Mouse (Mus musculus) forebrain, embryonic 11.5 days (tissue): Measurements from ENCODE around the gene Kiss1. TPM values are rescaled to one million over a fixed set of nuclear protein-coding genes. Genes with fewer than 3 reads are reported as not detected.
A peak's percentile ranks its signal among the peaks of the same experiment; 100 is the strongest.

Experiments used
- ATAC-seq: fragments of 200-750 bp; cut with Nextera tagmentation; replicated peaks from 2 replicates; pipeline ENCODE4 v1.8.0; 2017; ENCODE audit warnings: moderate TSS enrichment; ENCODE audit not compliant: low FRiP score
- DNase-seq: peaks from one replicate; pipeline ENCODE4 v3.0.0-alpha.2; 2017; ENCODE audit warnings: low spot score
- H3K27ac ChIP-seq: fragments of 300-500 bp; sonication (generic); 2 replicates; pipeline ENCODE4 v1.5.1; 2014; ENCODE audit warnings: low read depth, low read length
- H3K27me3 ChIP-seq: fragments of 300-500 bp; sonication (generic); 2 replicates; pipeline ENCODE4 v1.6.1; 2014; ENCODE audit warnings: mild to moderate bottlenecking, low read length, mixed read lengths; ENCODE audit not compliant: control insufficient read depth, insufficient read depth
- H3K36me3 ChIP-seq: fragments of 300-500 bp; sonication (generic); 2 replicates; pipeline ENCODE4 v1.6.1; 2014; ENCODE audit warnings: mild to moderate bottlenecking, low read length, moderate library complexity, mixed read lengths; ENCODE audit not compliant: control insufficient read depth, insufficient read depth
- H3K4me1 ChIP-seq: fragments of 300-500 bp; sonication (generic); replicated peaks from 2 replicates; pipeline ENCODE4 v1.6.1; 2014; ENCODE audit warnings: low read length, mixed read lengths; ENCODE audit not compliant: control insufficient read depth, insufficient read depth
- H3K4me2 ChIP-seq: fragments of 300-500 bp; sonication (generic); 2 replicates; pipeline ENCODE4 v1.6.1; 2014; ENCODE audit warnings: low read depth, mild to moderate bottlenecking, low read length, moderate library complexity, mixed read lengths; ENCODE audit not compliant: severe bottlenecking
- H3K4me3 ChIP-seq: fragments of 300-500 bp; sonication (generic); 2 replicates; pipeline ENCODE4 v1.5.1; 2014; ENCODE audit warnings: low read depth, low read length
- H3K9ac ChIP-seq: fragments of 300-500 bp; sonication (generic); 2 replicates; pipeline ENCODE4 v1.6.1; 2014; ENCODE audit warnings: low read length
- H3K9me3 ChIP-seq: fragments of 300-500 bp; sonication (generic); 2 replicates; pipeline ENCODE4 v1.6.1; 2016; ENCODE audit warnings: low read length, mixed read lengths; ENCODE audit not compliant: control insufficient read depth
- WGBS: fragments of 180-500 bp; shearing (Covaris S2); extraction: QIAGEN DNeasy Blood & Tissue Kit; methylation state at CpG from one replicate; pipeline ENCODE4 v1.1.7; 2014; 5-methylcytosine and 5-hydroxymethylcytosine counted together
- polyA plus RNA-seq: library from polyadenylated mRNA; unstranded; fragments of >200 nt; fragmentation: Nextera tagmentation; extraction: Ambion mirVana; gene quantifications from 2 replicates; pipeline ENCODE4 v1.2.1, GENCODE M21; 2014

Kiss1 gene
- polyA plus RNA-seq, 1 experiment from 2014 or later: 0.43 TPM

DNA sequence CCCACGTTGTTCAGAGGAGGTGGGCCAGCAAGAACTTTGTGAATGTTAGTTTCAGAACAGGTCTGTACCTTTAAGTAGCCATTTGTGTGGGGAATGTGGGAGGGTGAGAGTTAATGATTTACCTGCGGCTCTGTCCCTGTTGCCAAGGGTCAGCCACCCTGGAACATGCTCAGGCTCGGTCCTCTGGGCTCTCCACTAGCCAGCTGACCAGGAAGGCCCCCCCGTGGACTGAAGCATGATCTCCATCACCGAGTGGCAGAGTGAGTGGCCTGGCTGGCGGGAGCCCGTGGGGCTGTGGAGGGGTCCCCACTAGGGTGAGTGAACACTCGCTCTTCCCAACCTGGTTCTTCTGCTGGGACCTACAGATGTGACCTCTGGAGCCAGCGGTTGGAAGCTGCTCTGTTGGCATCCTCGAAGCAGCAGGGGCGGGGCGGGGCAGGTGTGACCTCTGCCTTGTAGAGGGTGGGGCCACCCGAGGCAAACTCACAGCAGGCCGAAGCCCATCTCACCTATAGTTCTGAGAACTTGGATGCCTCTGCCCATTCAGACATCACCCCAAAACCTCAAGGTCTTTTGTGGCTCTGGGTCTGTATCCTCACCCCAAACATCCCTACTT lies 11.9 kb upstream of the Kiss1 start, which contains the start of gene Golt1a:
Golt1a (plus strand) TSS at position 149 of the 616 bp plus-strand sequence.
- Histone ChIP-seq H3K9me3 (no peaks in the 10 kb centered on the region), H3K9ac (no peak within 1 kb of the TSS), H3K27me3 (no peaks in the 10 kb centered on the region), H3K27ac (no peak within 1 kb of the TSS), H3K4me2 (no peak within 1 kb of the TSS), H3K4me1 (peaks cover 1% of the 10 kb centered on the region; the same call in 1 of the 2 replicates), H3K36me3 (no peaks in the 10 kb centered on the region), H3K4me3 (no peak within 1 kb of the TSS)
- no peak for ATAC-seq
- no peak for DNase-seq
- whole genome bisulfite sequencing: 73% methylated on average over 14 of the region's 14 CpGs

DNA sequence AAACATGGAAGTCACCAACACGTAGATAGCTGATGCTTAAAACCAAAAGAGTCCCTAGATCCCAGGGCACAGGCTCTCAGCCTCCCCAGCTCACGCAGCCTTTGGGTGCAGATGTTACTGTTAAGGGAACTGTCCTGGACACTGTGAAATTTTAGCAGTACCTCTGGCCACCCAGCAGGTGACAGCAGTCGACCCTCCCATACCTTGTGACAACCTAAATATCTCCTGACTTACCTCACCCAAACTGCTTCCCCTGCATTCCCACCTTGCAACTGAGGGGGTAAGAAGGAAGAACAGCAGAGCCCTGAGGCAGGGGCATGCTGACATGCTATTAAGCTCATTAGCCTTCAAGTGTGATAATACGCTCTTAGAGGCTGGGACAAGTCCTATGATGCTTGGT lies 10.4 kb upstream of the Kiss1 start:
- H3K4me3 ChIP-seq: no peak overlapping the region
- no peaks in the 10 kb centered on the region for H3K36me3 ChIP-seq
- no peaks in the 10 kb centered on the region for H3K27me3 ChIP-seq
- no peak overlapping the region for H3K9ac ChIP-seq
- no peak overlapping the region for H3K27ac ChIP-seq
- H3K4me2 ChIP-seq: no peak overlapping the region
- WGBS: 58% methylated on average over 4 of the region's 4 CpGs
- H3K4me1 ChIP-seq: peaks cover 1% of the 10 kb centered on the region; the same call in 1 of the 2 replicates
- no peak for ATAC-seq
- H3K9me3 ChIP-seq: no peaks in the 10 kb centered on the region
- no peak for DNase-seq

GRCm38 (mm10) chr1:133311946-133312345 lies 9.7 kb upstream of the Kiss1 start:
- Histone ChIP-seq H3K36me3 (no peaks in the 10 kb centered on the region), H3K4me3 (no peak overlapping the region), H3K27me3 (no peaks in the 10 kb centered on the region), H3K4me2 (no peak overlapping the region), H3K27ac (no peak overlapping the region), H3K9ac (no peak overlapping the region), H3K4me1 (peaks cover 1% of the 10 kb centered on the region; the same call in 1 of the 2 replicates), H3K9me3 (no peaks in the 10 kb centered on the region)
- WGBS: 28% methylated on average over 10 of the region's 10 CpGs
- no peak for ATAC-seq
- no peak for DNase-seq

DNA sequence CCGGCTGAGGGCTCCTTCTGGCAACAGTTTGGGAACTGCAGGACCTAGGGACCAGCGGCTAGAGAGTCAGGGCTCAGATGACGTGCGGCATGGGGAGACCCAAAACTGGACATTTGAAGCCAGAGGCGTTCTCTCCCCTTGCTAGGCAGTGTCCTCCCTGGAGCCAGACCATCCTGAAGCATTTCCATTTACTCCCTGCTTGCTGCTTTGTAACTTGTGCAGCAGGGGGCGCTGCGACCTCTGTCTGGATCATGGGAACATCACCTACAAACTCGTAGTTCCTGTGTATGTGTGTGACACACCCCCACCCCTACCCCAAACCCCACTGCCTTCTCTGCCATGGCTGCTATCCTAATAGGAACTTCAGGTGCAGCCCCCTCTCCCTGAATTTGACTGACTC lies 7.3 kb upstream of the Kiss1 start:
- Histone ChIP-seq H3K4me2 (no peak overlapping the region), H3K27ac (no peak overlapping the region), H3K36me3 (no peaks in the 10 kb centered on the region), H3K4me3 (no peak overlapping the region), H3K9me3 (no peaks in the 10 kb centered on the region), H3K4me1 (peaks cover 1% of the 10 kb centered on the region; the same call in 1 of the 2 replicates), H3K9ac (no peak overlapping the region), H3K27me3 (no peaks in the 10 kb centered on the region)
- DNase-seq (peak; percentile 79), ATAC-seq (no peak)
- WGBS: 23% methylated on average over 8 of the region's 8 CpGs

DNA sequence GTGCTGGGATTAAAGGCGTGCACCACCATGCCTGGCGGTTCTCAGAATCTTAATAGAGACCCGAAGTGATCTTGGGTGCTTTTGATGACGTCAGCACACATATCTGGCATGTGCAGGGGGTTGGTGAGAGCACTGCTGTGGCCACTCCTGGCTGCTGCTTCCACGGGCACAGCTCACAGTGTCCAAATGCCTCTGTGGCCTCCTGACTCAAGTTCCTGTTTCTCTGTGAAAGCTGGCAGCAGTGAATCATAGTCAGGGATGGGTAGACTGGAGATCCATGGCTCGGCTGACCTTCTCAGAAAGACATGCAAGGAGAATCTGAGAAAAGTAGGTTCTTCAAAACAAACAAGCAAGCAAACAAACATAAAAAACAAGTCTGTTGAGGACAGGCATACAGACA lies 5.9 kb upstream of the Kiss1 start:
- Histone ChIP-seq H3K4me1 (peaks cover 1% of the 10 kb centered on the region; the same call in 1 of the 2 replicates), H3K27ac (no peak overlapping the region), H3K36me3 (no peaks in the 10 kb centered on the region), H3K4me3 (no peak overlapping the region), H3K9me3 (no peaks in the 10 kb centered on the region), H3K4me2 (no peak overlapping the region), H3K9ac (no peak overlapping the region), H3K27me3 (no peaks in the 10 kb centered on the region)
- ATAC-seq (no peak), DNase-seq (no peak)
- 80% methylated on average over 6 of the region's 6 CpGs for WGBS

DNA sequence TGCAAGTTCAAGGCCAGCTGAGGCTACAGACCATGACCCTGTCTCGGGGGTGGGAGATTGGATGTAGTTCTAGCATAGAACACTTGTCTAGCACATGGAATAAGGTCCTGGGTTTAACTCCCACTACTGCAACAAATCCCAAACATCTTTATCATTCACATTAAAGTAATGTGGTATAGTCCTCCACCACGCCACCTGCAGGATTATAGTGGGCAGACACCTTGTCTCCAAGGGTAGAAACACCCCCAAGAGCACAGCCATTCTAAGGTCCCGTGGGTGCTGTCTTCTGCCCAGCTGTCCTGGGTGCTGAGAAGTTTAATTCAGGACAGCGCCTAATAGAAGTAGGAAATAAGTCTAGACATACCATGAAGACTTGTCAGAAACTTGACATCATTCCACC lies 5.1 kb upstream of the Kiss1 start:
- no peak for DNase-seq
- H3K36me3 ChIP-seq: no peaks in the 10 kb centered on the region
- no peak overlapping the region for H3K4me2 ChIP-seq
- no peaks in the 10 kb centered on the region for H3K9me3 ChIP-seq
- WGBS: 83% methylated on average over 4 of the region's 4 CpGs
- no peaks in the 10 kb centered on the region for H3K27me3 ChIP-seq
- H3K4me1 ChIP-seq: peaks cover 1% of the 10 kb centered on the region; the same call in 1 of the 2 replicates
- no peak overlapping the region for H3K27ac ChIP-seq
- no peak overlapping the region for H3K9ac ChIP-seq
- no peak for ATAC-seq
- no peak overlapping the region for H3K4me3 ChIP-seq

DNA sequence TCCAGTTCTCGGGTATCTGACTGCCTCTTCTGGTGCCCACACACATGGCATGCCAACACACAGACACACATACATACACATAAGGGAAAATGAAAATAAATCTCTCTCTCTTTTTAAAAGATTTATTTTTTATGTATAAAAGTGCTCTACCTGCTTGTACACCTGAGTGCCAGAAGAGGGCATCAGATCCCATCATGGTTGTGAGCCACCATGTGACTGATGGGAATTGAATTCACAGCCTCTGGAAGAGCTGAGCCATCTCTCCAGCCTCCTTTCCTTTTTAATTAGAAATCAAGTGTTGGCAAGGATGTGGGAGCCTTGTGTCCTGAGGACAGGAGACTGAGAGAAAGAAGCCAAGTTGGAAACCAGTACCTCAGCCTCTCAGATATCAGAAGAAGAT lies 4.5 kb upstream of the Kiss1 start:
- no peak overlapping the region for H3K4me3 ChIP-seq
- 92% methylated on average over 1 of the region's 1 CpGs for WGBS
- H3K27ac ChIP-seq: no peak overlapping the region
- H3K36me3 ChIP-seq: no peaks in the 10 kb centered on the region
- H3K27me3 ChIP-seq: no peaks in the 10 kb centered on the region
- no peak for DNase-seq
- no peaks in the 10 kb centered on the region for H3K9me3 ChIP-seq
- H3K4me1 ChIP-seq: peaks cover 1% of the 10 kb centered on the region; the same call in 1 of the 2 replicates
- H3K9ac ChIP-seq: no peak overlapping the region
- H3K4me2 ChIP-seq: no peak overlapping the region
- ATAC-seq: no peak

GRCm38 (mm10) chr1:133323333-133323732 lies 1.7 kb downstream of the Kiss1 start:
- Histone ChIP-seq H3K4me3 (no peak overlapping the region), H3K9me3 (no peaks in the 10 kb centered on the region), H3K4me2 (no peak overlapping the region), H3K27ac (no peak overlapping the region), H3K36me3 (no peaks in the 10 kb centered on the region), H3K27me3 (no peaks in the 10 kb centered on the region; the same call in 1 of the 2 replicates), H3K4me1 (peaks cover 3% of the 10 kb centered on the region; the same call in 1 of the 2 replicates), H3K9ac (no peak overlapping the region)
- DNase-seq: no peak
- WGBS: 57% methylated on average over 5 of the region's 5 CpGs
- ATAC-seq: no peak

GRCm38 (mm10) chr1:133325951-133326350 lies 4.3 kb downstream of the Kiss1 start:
- H3K4me1 ChIP-seq: peaks cover 13% of the 10 kb centered on the region
- H3K4me2 ChIP-seq: no peak overlapping the region
- 89% methylated on average over 8 of the region's 8 CpGs for WGBS
- H3K27ac ChIP-seq: no peak overlapping the region
- no peaks in the 10 kb centered on the region for H3K9me3 ChIP-seq
- H3K9ac ChIP-seq: no peak overlapping the region
- no peak for DNase-seq
- no peak for ATAC-seq
- no peaks in the 10 kb centered on the region for H3K36me3 ChIP-seq
- peaks cover 2% of the 10 kb centered on the region; the same call in 1 of the 2 replicates for H3K27me3 ChIP-seq
- no peak overlapping the region for H3K4me3 ChIP-seq
